Mouse (Mus musculus) liver, adult 10 weeks (tissue): ENCODE results near the gene Dhx30. TPM values are rescaled to one million over a fixed set of nuclear protein-coding genes. Genes with fewer than 3 reads are reported as not detected.

Source experiments
- polyA plus RNA-seq: library from polyadenylated mRNA; stranded (reverse); fragments of 350-450 nt; fragmentation: Illumina TruSeq; extraction: RNeasy Lipid Tissue Mini Kit (QIAGEN cat#74804); gene quantifications from one replicate; pipeline ENCODE4 v1.2.3, GENCODE M21; 2014; ENCODE audit warnings: low read depth, low replicate concordance

Gene Dhx30
- 11.6 TPM for polyA plus RNA-seq

GRCm38 (mm10) chr9:110117779-110118139, at the start of gene Dhx30:
Gene Dhx30 (minus strand): TSS chr9:110117830.

GRCm38 (mm10) chr9:110116977-110117778, 452 bp downstream of the Dhx30 start, which contains the start of gene Smarcc1:
Gene Smarcc1 (plus strand): TSS chr9:110117708.

Other genes with a start within 250 kb of the Dhx30 start
- 1.5 TPM for gene Cdc25a, start 242.3 kb downstream of the Dhx30 start, polyA plus RNA-seq
- 10.5 TPM for gene Map4, start 186.4 kb downstream of the Dhx30 start, polyA plus RNA-seq
- 13.5 TPM for gene Smarcc1, start 122 bp downstream of the Dhx30 start, polyA plus RNA-seq
- 0.16 TPM for gene Cspg5, start 126.0 kb upstream of the Dhx30 start, polyA plus RNA-seq
- 1.2 TPM for gene Elp6, start 187.3 kb upstream of the Dhx30 start, polyA plus RNA-seq
- gene Scap, start 215.5 kb upstream of the Dhx30 start, polyA plus RNA-seq = 4.2 TPM